Mouse (Mus musculus): ENCODE data around the gene Fbxl7.

Gene Fbxl7

GRCm38 (mm10) chr15:26688472-26689104 lies 206.8 kb downstream of the Fbxl7 start:
- DNase-seq: no peak

GRCm38 (mm10) chr15:26687729-26688128 lies 207.7 kb downstream of the Fbxl7 start:
- DNase-seq: no peak

GRCm38 (mm10) chr15:26682279-26682678 lies 213.1 kb downstream of the Fbxl7 start:
- no peak for DNase-seq

DNA sequence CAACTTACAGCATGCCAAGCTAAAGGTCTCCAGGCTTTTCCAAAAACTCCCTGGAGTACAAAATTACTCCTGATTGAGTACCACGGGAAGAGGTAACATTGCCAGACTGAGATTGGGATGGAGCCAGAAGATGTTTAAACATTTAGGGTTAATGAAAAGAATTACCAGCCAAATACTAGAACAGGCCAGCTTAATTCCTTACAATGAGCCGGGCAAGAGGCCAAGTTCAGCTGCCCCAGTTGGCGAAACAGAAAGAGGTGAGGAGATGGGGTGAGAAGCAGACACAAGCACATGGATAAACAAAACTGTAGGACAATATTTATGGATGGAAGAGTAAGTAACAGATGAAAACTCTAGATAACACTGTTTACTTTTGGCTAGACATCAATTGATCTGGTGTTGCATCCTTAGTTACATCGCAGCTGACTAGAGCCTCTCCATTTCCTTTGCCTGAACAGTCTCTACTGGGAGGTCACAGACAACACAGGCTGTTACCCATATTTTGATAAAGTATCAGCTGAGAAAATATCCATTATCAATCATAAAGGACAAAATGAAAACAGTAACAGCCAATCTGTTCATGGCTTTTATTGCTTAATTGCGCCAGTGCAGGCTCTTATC lies 222.0 kb downstream of the Fbxl7 start:
- DNase-seq: no peak

- no peak for DNase-seq
Measured at GRCm38 (mm10) chr15:26654988-26655387, 240.4 kb downstream of the Fbxl7 start.

- no peak for DNase-seq
Measured at GRCm38 (mm10) chr15:26642563-26642962, 252.8 kb downstream of the Fbxl7 start.

DNA sequence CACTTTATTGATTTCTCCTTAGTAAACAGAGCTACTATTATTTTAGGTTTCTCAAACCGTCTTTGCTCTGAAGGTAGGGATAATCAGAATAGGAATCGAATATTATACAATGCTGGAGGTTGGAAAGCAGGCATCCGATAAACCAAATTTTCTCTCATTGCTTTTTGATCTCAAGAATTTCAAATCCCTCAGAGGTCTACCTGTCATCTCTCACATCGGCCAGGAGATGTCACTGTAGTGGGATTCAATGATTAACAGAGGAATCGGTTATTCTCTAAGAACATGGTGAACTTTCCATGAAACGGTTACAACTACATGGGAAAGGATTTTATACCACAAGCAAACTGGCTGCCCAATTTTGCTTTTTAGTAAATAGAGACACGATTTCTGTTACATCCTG lies 255.7 kb downstream of the Fbxl7 start:
- no peak for DNase-seq

DNA sequence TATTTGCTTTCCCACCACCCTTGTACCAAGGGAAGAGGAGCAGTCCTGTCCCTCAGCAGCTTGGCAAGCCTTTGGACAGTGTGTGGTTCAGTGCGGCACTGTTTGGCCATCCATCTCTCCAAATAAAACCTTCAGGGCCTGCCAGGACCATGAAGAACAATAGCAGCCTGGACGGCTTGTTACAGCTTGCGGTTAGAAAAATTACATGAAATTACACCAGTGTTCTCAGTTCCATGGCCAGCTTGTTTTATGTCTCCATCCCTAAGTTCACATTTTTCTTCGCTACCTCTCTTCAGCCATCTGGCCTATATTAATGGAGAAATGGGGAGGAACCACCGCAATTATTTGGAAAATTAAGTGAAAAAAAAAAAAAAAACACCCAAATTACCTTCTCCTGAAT lies 259.8 kb downstream of the Fbxl7 start:
- DNase-seq: no peak

DNA sequence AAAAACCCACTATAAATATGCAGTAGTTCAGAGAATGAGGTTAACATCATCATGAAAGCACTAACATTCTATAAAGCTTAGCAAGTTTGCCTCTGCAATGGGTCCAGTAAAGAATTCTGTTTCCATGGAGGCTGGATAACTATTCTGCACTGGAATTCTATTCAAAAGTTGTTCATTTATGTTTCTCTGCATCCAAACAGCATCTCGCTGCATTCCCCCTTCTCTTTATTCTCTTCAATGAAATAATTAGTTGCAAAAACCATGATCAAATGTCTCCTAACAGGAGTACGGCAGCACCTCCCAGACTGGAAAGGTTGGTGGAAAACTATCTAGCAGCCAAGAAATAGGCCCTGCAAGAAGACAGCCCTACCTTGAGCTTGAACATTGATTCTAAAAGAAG lies 267.2 kb downstream of the Fbxl7 start:
- DNase-seq: no peak

- DNase-seq: no peak
Measured at GRCm38 (mm10) chr15:26623242-26623641, 272.1 kb downstream of the Fbxl7 start.

DNA sequence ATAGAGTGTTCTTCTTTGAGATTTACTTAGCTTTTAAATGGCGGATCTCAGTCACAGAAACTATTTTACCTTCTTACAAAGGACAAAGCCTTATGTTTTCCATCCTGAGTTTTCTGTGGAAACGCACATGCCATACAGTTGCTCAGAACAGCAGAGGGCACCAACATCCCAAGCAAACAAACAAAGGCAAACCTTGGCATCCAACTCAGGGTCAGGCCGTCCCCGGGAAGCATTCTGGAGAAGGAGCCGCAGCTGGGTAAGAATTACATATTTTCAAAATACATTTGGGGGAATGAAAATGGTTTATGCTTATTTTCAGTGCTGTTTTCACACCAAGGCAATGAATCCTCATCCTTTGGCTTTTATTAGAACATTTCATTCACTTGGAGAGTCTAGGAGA lies 275.1 kb downstream of the Fbxl7 start:
- no peak for DNase-seq

DNA sequence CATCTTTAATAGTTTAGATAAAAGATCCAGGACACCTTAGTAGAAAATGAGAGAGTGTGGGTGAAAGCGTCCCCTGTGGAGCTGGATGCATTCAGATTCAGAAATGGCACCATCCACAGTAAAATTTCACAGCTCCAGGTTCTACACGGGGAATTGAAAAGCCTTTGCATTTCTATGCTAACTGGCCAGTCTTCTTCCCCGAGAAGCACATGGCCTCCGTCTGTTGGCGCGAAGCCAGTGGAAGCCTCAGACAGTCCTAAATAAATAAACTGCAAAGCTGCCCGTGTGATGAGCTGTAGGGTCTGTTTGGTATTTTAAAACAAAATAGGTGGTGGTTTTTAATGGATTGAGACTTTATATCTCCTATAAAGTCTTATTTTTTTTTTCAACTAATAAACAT lies 276.2 kb downstream of the Fbxl7 start:
- no peak for DNase-seq

GRCm38 (mm10) chr15:26596239-26596638 lies 299.1 kb downstream of the Fbxl7 start:
- no peak for DNase-seq

GRCm38 (mm10) chr15:26579947-26580709 lies 315.3 kb downstream of the Fbxl7 start:
- no peak for DNase-seq

- no peak for DNase-seq
Measured at GRCm38 (mm10) chr15:26578500-26578899, 316.9 kb downstream of the Fbxl7 start.

GRCm38 (mm10) chr15:26566076-26566475 lies 329.3 kb downstream of the Fbxl7 start:
- DNase-seq: no peak

- DNase-seq: no peak
Measured at GRCm38 (mm10) chr15:26553620-26554019, 341.8 kb downstream of the Fbxl7 start.

DNA sequence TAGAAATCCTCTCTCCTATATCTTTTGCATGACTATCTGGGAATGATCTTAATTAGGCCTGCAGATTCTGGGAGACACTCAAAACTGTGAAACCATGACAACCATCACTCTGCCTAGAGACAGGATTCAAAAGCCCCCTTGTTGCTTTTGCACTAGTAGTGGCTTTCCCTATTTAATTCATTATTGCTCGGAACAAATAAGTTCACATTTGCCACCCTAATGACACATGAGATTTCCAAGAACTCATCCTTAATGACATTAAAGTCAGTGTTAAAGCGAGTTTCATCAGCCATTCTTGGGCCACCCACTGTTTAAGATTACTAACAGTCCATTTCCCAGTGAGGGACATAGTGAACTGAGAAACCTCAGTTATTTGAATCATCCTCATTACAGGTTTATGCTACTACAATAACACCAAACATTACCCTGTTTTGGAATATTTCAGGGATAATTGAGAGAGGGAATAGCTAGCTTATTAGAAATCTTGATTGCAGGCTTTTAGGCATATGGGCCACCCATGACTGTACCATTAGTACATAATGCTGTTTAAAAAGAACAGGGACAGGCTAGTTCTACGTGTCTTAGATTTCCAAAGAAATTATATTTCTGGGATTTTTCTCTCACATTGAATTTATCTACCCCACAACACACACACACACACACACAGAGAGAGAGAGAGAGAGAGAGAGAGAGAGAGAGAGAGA lies 361.2 kb downstream of the Fbxl7 start:
- DNase-seq: no peak

DNA sequence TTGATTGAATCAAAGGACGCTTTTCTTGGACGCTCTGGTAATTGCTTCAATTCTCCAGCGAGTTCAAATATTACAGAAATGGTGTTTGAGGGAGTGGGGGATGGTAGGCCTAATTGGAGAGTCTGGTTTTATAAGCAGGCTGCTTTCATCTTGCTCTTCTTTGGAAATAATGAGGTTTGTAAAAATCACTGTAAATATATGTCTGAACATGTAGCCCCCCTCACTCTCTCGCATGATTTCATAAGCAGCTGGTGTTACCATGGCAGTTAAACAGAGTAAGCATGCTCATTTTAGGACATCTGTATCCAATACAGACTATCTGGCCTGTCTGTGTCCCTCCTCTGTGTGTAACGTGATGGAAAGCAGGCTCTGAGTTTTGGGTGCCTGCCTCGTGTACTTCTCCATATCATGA lies 376.2 kb downstream of the Fbxl7 start:
- DNase-seq: no peak

DNA sequence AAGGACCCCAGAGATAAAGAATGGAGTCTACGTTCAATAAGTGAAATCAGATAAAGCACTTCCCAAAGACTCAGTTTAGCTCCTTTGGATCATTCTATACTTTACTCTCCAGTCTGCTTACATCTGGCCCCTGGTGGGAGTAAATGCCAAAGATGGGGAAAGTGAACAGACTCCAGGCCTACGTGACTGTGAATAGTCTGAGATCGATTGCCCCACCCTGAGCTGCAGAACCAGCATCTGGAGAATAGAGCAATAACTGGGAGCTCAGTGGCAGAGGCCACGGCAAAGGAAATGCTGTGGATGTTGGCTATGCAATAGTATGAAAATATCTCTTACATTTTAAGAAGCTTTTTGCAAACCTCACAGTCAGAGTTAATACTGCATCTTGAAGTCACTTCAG lies 394.4 kb downstream of the Fbxl7 start:
- no peak for DNase-seq

Measured in thymus, adult 18-20 months (tissue).